Mouse (Mus musculus) heart, embryonic 16.5 days (tissue): ENCODE data around the gene 3110040N11Rik. TPM values are rescaled to one million over a fixed set of nuclear protein-coding genes. Genes with fewer than 3 reads are reported as not detected.

ENCODE experiments used
- ATAC-seq: fragments of 200-750 bp; cut with Nextera tagmentation; replicated peaks from 2 replicates; pipeline ENCODE4 v1.8.0; 2017; ENCODE audit warnings: moderate number of reproducible peaks; ENCODE audit not compliant: insufficient read depth, low FRiP score; ENCODE audit errors: extremely low read depth
- H3K27ac ChIP-seq: fragments of 300-500 bp; sonication (generic); 2 replicates; pipeline ENCODE4 v1.5.1; 2014; ENCODE audit warnings: mild to moderate bottlenecking, low read length, control low read depth, moderate library complexity
- H3K27me3 ChIP-seq: fragments of 300-500 bp; sonication (generic); 2 replicates; pipeline ENCODE4 v1.6.1; 2014; ENCODE audit warnings: low read length, mixed read lengths; ENCODE audit not compliant: control insufficient read depth, insufficient read depth
- H3K36me3 ChIP-seq: fragments of 300-500 bp; sonication (generic); 2 replicates; pipeline ENCODE4 v1.6.1; 2014; ENCODE audit not compliant: control insufficient read depth, insufficient read depth
- H3K4me1 ChIP-seq: fragments of 300-500 bp; sonication (generic); 2 replicates; pipeline ENCODE4 v1.6.1; 2014; ENCODE audit warnings: low read length, mixed read lengths; ENCODE audit not compliant: control insufficient read depth, insufficient read depth
- H3K4me2 ChIP-seq: fragments of 300-500 bp; sonication (generic); 2 replicates; pipeline ENCODE4 v1.6.1; 2014; ENCODE audit warnings: low read depth, mild to moderate bottlenecking, control low read depth, low read length
- H3K4me3 ChIP-seq: fragments of 300-500 bp; sonication (generic); 2 replicates; pipeline ENCODE4 v1.5.1; 2014; ENCODE audit warnings: mild to moderate bottlenecking, control low read depth, low read length
- H3K9ac ChIP-seq: fragments of 300-500 bp; sonication (generic); 2 replicates; pipeline ENCODE4 v1.6.1; 2014; ENCODE audit warnings: low read length, control low read depth
- H3K9me3 ChIP-seq: fragments of 300-500 bp; sonication (generic); replicated peaks from 2 replicates; pipeline ENCODE4 v1.6.1; 2016; ENCODE audit warnings: low read length; ENCODE audit not compliant: control insufficient read depth
- WGBS: fragments of 180-500 bp; shearing (Covaris S2); extraction: QIAGEN DNeasy Blood & Tissue Kit; methylation state at CpG from one replicate; pipeline ENCODE4 v1.1.7; 2014; 5-methylcytosine and 5-hydroxymethylcytosine counted together
- polyA plus RNA-seq: library from polyadenylated mRNA; unstranded; fragments of >200 nt; fragmentation: Nextera tagmentation; extraction: Ambion mirVana; gene quantifications from 2 replicates; pipeline ENCODE4 v1.2.1, GENCODE M21; 2015

The 3110040N11Rik gene
- polyA plus RNA-seq, 1 experiment from 2014 or later = 42.4 TPM

GRCm38 (mm10) chr7:81824906-81825305 lies 35.6 kb upstream of the 3110040N11Rik start:
- Histone ChIP-seq H3K4me2 (peak overlapping the region; percentile 58; the same call in 1 of the 2 replicates), H3K9ac (no peak overlapping the region)
- 50% methylated on average over 3 of the region's 3 CpGs for WGBS

GRCm38 (mm10) chr7:81806067-81806466 lies 16.8 kb upstream of the 3110040N11Rik start:
- H3K36me3 ChIP-seq = peaks cover 5% of the 10 kb centered on the region; the same call in 1 of the 2 replicates
- H3K27ac ChIP-seq = no peak overlapping the region
- no peaks in the 10 kb centered on the region for H3K27me3 ChIP-seq
- H3K9me3 ChIP-seq = no peaks in the 10 kb centered on the region
- WGBS = 44% methylated on average over 5 of the region's 5 CpGs
- no peak overlapping the region for H3K4me3 ChIP-seq
- H3K4me1 ChIP-seq = no peaks in the 10 kb centered on the region
- no peak overlapping the region for H3K4me2 ChIP-seq
- no peak for ATAC-seq
- no peak overlapping the region for H3K9ac ChIP-seq

More at GRCm38 (mm10) chr7:81824906-81825305, 35.6 kb upstream of the 3110040N11Rik start:
- no peaks in the 10 kb centered on the region for H3K36me3 ChIP-seq
- H3K27me3 ChIP-seq = no peaks in the 10 kb centered on the region
- no peak for ATAC-seq
- no peak overlapping the region for H3K4me3 ChIP-seq
- no peak overlapping the region for H3K27ac ChIP-seq
- peaks cover 42% of the 10 kb centered on the region for H3K4me1 ChIP-seq
- no peaks in the 10 kb centered on the region for H3K9me3 ChIP-seq

- H3K27me3 ChIP-seq = no peaks in the 10 kb centered on the region
- peak overlapping the region; percentile 97 for H3K27ac ChIP-seq
- H3K9me3 ChIP-seq = no peaks in the 10 kb centered on the region
- H3K9ac ChIP-seq = peak overlapping the region; percentile 84
- H3K4me3 ChIP-seq = peak overlapping the region; percentile 72
- peak overlapping the region; percentile 63 for H3K4me2 ChIP-seq
- WGBS = 3% methylated on average over 5 of the region's 5 CpGs
- ATAC-seq = peak; percentile 19; the same call in 1 of the 2 replicates
- peaks cover 8% of the 10 kb centered on the region for H3K4me1 ChIP-seq
- H3K36me3 ChIP-seq = peaks cover 16% of the 10 kb centered on the region
Measured at GRCm38 (mm10) chr7:81788536-81788935, 742 bp downstream of the 3110040N11Rik start.

- no peak overlapping the region for H3K4me3 ChIP-seq
- no peak for ATAC-seq
- no peak overlapping the region for H3K9ac ChIP-seq
- H3K9me3 ChIP-seq = peaks cover 8% of the 10 kb centered on the region
- no peak overlapping the region for H3K27ac ChIP-seq
- H3K36me3 ChIP-seq = peaks cover 20% of the 10 kb centered on the region
- WGBS = 67% methylated on average over 10 of the region's 10 CpGs
- no peak overlapping the region for H3K4me2 ChIP-seq
- H3K27me3 ChIP-seq = no peaks in the 10 kb centered on the region
- peaks cover 6% of the 10 kb centered on the region; the same call in 1 of the 2 replicates for H3K4me1 ChIP-seq
Measured at GRCm38 (mm10) chr7:81777667-81778218, 11.5 kb downstream of the 3110040N11Rik start.

- ATAC-seq = no peak
- Histone ChIP-seq H3K27me3 (no peaks in the 10 kb centered on the region), H3K4me3 (no peak overlapping the region), H3K4me2 (no peak overlapping the region), H3K9ac (no peak overlapping the region), H3K36me3 (peaks cover 4% of the 10 kb centered on the region), H3K9me3 (peaks cover 4% of the 10 kb centered on the region), H3K27ac (no peak overlapping the region), H3K4me1 (peaks cover 8% of the 10 kb centered on the region; the same call in 1 of the 2 replicates)
- 72% methylated on average over 5 of the region's 5 CpGs for WGBS
Measured at GRCm38 (mm10) chr7:81775325-81775724, 14.0 kb downstream of the 3110040N11Rik start.

GRCm38 (mm10) chr7:81772786-81773539 lies 16.3 kb downstream of the 3110040N11Rik start:
- Histone ChIP-seq H3K9ac (no peak overlapping the region), H3K4me2 (no peak overlapping the region), H3K4me3 (no peak overlapping the region), H3K9me3 (0 out of 2 replicates have a peak, but pooled peaks cover 2% of the 10 kb centered on the region), H3K4me1 (peaks cover 8% of the 10 kb centered on the region; the same call in 1 of the 2 replicates), H3K27ac (no peak overlapping the region), H3K27me3 (no peaks in the 10 kb centered on the region), H3K36me3 (no peaks in the 10 kb centered on the region)
- ATAC-seq = peak; percentile 84; the same call in 1 of the 2 replicates
- 52% methylated on average over 10 of the region's 10 CpGs for WGBS

GRCm38 (mm10) chr7:81763110-81763845 lies 26.0 kb downstream of the 3110040N11Rik start:
- 3% methylated on average over 60 of the region's 60 CpGs for WGBS
- peak overlapping the region; percentile 77 for H3K27ac ChIP-seq
- H3K4me1 ChIP-seq = peaks cover 8% of the 10 kb centered on the region
- no peaks in the 10 kb centered on the region for H3K27me3 ChIP-seq
- ATAC-seq = peak; percentile 43
- peak overlapping the region; percentile 95 for H3K4me2 ChIP-seq
- H3K9me3 ChIP-seq = no peaks in the 10 kb centered on the region
- peak overlapping the region; percentile 86 for H3K4me3 ChIP-seq
- H3K9ac ChIP-seq = peak overlapping the region; percentile 91
- no peaks in the 10 kb centered on the region for H3K36me3 ChIP-seq

- peak within 1 kb of the TSS; percentile 77 for H3K27ac ChIP-seq
- peaks cover 8% of the 10 kb centered on the region for H3K4me1 ChIP-seq
- H3K9ac ChIP-seq = peak within 1 kb of the TSS; percentile 91
- H3K4me3 ChIP-seq = peak within 1 kb of the TSS; percentile 86
- WGBS = under 1% methylated on average over 56 of the region's 56 CpGs
- no peaks in the 10 kb centered on the region for H3K27me3 ChIP-seq
- no peaks in the 10 kb centered on the region for H3K9me3 ChIP-seq
- no peaks in the 10 kb centered on the region for H3K36me3 ChIP-seq
- ATAC-seq = peak; percentile 97
- H3K4me2 ChIP-seq = peak within 1 kb of the TSS; percentile 95
Measured at GRCm38 (mm10) chr7:81762180-81763109, 26.8 kb downstream of the 3110040N11Rik start, which contains the start of gene Ramac. Gene Ramac, plus strand, starts transcription at chr7:81762925.
